Mouse (Mus musculus) heart, postnatal 0 days (tissue): Measurements from ENCODE around the gene Aldh1l1. TPM values are rescaled to one million over a fixed set of nuclear protein-coding genes. Genes with fewer than 3 reads are reported as not detected.

ENCODE experiments used
- ATAC-seq: fragments of 200-750 bp; cut with Nextera tagmentation; 2 replicates; pipeline ENCODE4 v1.8.0; 2017; ENCODE audit warnings: low read depth, moderate number of reproducible peaks, moderate library complexity; ENCODE audit not compliant: insufficient read depth
- DNase-seq: peaks from one replicate; pipeline ENCODE4 v3.0.0-alpha.2; 2016; ENCODE audit warnings: low spot score
- H3K27ac ChIP-seq: fragments of 300-500 bp; sonication (generic); 2 replicates; pipeline ENCODE4 v1.5.1; 2014; ENCODE audit warnings: low read depth, mild to moderate bottlenecking
- H3K27me3 ChIP-seq: fragments of 300-500 bp; sonication (generic); 2 replicates; pipeline ENCODE4 v1.6.1; 2014; ENCODE audit warnings: low read length, mixed read lengths; ENCODE audit not compliant: control insufficient read depth, insufficient read depth
- H3K36me3 ChIP-seq: fragments of 300-500 bp; sonication (generic); replicated peaks from 2 replicates; pipeline ENCODE4 v1.6.1; 2014; ENCODE audit warnings: low read length, mixed read lengths; ENCODE audit not compliant: control insufficient read depth, insufficient read depth
- H3K4me1 ChIP-seq: fragments of 300-500 bp; sonication (generic); 2 replicates; pipeline ENCODE4 v1.6.1; 2014; ENCODE audit warnings: antibody characterized with exemption; ENCODE audit not compliant: control insufficient read depth, insufficient read depth
- H3K4me2 ChIP-seq: fragments of 300-500 bp; sonication (generic); 2 replicates; pipeline ENCODE4 v1.6.1; 2014; ENCODE audit warnings: low read depth, mild to moderate bottlenecking, low read length, moderate library complexity
- H3K4me3 ChIP-seq: fragments of 300-500 bp; sonication (generic); 2 replicates; pipeline ENCODE4 v1.5.1; 2014; ENCODE audit warnings: low read depth, low read length
- H3K9ac ChIP-seq: fragments of 300-500 bp; sonication (generic); replicated peaks from 2 replicates; pipeline ENCODE4 v1.6.1; 2014; ENCODE audit warnings: low read depth, low read length, mixed read lengths
- H3K9me3 ChIP-seq: fragments of 300-500 bp; sonication (generic); replicated peaks from 2 replicates; pipeline ENCODE4 v1.6.1; 2016; ENCODE audit warnings: low read length; ENCODE audit not compliant: control insufficient read depth
- CTCF ChIP-seq: IDR thresholded peaks from 2 replicates; pipeline ENCODE4 v1.5.1; 2016; ENCODE audit warnings: antibody characterized with exemption, control low read depth, low read depth
- EP300 ChIP-seq: IDR thresholded peaks from 2 replicates; pipeline ENCODE4 v1.6.1; 2016; ENCODE audit warnings: antibody characterized with exemption, low read depth
- WGBS: fragments of 180-500 bp; shearing (Covaris S2); extraction: QIAGEN DNeasy Blood & Tissue Kit; methylation state at CpG from one replicate; pipeline ENCODE4 v1.1.7; 2014; 5-methylcytosine and 5-hydroxymethylcytosine counted together
- polyA plus RNA-seq: library from polyadenylated mRNA; unstranded; fragments of >200 nt; fragmentation: Nextera tagmentation; extraction: Ambion mirVana; gene quantifications from 2 replicates; pipeline ENCODE4 v1.2.1, GENCODE M21; 2015
- total RNA-seq: library from RNA; depleted of rRNA; stranded (reverse); fragments of >200 nt; gene quantifications from 2 replicates; pipeline ENCODE4 v1.2.3, GENCODE M21; 2014; ENCODE audit warnings: low replicate concordance; rRNA removed

Gene Aldh1l1
- total RNA-seq (5.9 and 7.7 TPM in 2 replicates), polyA plus RNA-seq (2.3 and 2.8 TPM in 2 replicates)

DNA sequence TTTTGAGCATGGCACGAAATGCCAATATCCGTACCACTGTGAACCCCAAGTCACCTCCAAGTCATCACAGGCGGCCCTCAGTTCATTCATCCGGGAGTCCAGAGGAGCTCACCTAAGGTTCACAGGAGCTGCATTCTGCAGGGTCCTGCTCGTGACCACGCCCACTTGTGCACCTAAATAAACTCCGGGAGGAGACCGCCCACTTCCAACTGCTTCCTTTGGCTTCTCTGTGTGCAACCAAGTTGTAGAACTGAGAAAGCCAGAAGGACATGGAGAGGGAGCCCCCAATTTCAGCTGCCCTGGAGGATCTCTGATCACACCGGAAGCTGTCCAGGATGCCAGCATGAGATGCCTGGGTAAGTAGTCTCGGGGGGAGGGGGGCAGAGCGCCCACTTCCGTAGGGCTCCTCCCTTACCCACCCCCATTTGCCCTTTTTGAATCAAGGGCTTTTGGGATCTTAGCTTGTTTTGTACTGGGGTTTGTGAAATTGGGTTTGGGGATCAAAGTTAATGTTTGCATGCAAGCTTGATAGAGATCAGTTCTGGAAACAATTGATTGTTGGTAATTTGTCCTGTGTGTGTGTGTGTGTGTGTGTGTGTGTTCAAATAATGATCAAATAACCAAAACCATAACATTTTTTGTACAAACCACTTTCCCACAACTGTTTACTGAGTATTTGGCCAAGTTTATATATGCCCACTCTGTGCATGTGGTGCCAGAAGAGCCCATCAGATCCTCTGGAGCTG, at the start of gene Aldh1l1:
Gene Aldh1l1, plus strand, starts transcription at position 252 of the 746 bp plus-strand sequence.
- Histone ChIP-seq H3K4me1 (no peaks in the 10 kb centered on the region), H3K4me2 (no peak within 1 kb of the TSS), H3K9ac (no peak within 1 kb of the TSS), H3K9me3 (no peaks in the 10 kb centered on the region), H3K36me3 (no peaks in the 10 kb centered on the region), H3K27ac (no peak within 1 kb of the TSS), H3K27me3 (no peaks in the 10 kb centered on the region), H3K4me3 (no peak within 1 kb of the TSS)
- TF ChIP-seq CTCF: no peak
- TF ChIP-seq EP300: no peak
- ATAC-seq (no peak), DNase-seq (no peak)
- WGBS: 78% methylated on average over 12 of the region's 12 CpGs

GRCm38 (mm10) chr6:90437041-90437440, 49.2 kb upstream of the Aldh1l1 start:
- no peaks in the 10 kb centered on the region for H3K36me3 ChIP-seq
- TF ChIP-seq CTCF: no peak
- no peak for TF ChIP-seq EP300
- no peak overlapping the region for H3K9ac ChIP-seq
- H3K4me2 ChIP-seq: no peak overlapping the region
- ATAC-seq (no peak), DNase-seq (no peak)
- no peak overlapping the region for H3K4me3 ChIP-seq
- H3K27me3 ChIP-seq: no peaks in the 10 kb centered on the region
- no peaks in the 10 kb centered on the region for H3K9me3 ChIP-seq
- no peaks in the 10 kb centered on the region for H3K4me1 ChIP-seq
- no peak overlapping the region for H3K27ac ChIP-seq
- 86% methylated on average over 3 of the region's 3 CpGs for WGBS

GRCm38 (mm10) chr6:90446883-90447282, 39.3 kb upstream of the Aldh1l1 start:
- no peak overlapping the region for H3K4me3 ChIP-seq
- no peaks in the 10 kb centered on the region for H3K27me3 ChIP-seq
- 45% methylated on average over 4 of the region's 4 CpGs for WGBS
- H3K36me3 ChIP-seq: no peaks in the 10 kb centered on the region
- H3K4me2 ChIP-seq: no peak overlapping the region
- DNase-seq (no peak), ATAC-seq (no peak)
- H3K4me1 ChIP-seq: 0 out of 2 replicates have a peak, but pooled peaks cover 10% of the 10 kb centered on the region
- no peak overlapping the region for H3K27ac ChIP-seq
- H3K9ac ChIP-seq: no peak overlapping the region
- TF ChIP-seq CTCF: no peak
- no peak for TF ChIP-seq EP300
- H3K9me3 ChIP-seq: no peaks in the 10 kb centered on the region

DNA sequence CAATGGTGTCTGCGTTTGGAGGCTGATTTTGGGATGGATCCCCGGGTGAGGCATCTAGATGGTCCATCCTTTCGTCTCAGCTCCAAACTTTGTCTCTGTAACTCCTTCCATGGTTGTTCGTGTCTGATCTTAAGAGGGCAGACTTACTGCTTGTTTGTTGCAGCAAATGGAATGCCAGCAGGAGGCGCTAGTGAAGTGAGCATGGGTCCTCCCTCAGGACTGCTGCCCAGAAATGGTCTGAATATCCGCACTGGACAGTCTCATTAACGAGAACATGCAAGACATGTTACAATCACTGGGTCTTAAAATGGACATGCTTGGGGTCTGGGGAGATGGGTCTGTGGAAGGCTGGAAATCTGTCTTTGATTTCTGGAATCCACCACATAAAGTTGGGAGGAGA, 36.0 kb upstream of the Aldh1l1 start:
- DNase-seq (peak; percentile 76), ATAC-seq (peak; percentile 75)
- no peaks in the 10 kb centered on the region for H3K36me3 ChIP-seq
- no peak overlapping the region for H3K9ac ChIP-seq
- TF ChIP-seq EP300 (no peak), CTCF (peak; percentile 96)
- H3K4me3 ChIP-seq: no peak overlapping the region
- no peaks in the 10 kb centered on the region for H3K27me3 ChIP-seq
- peak overlapping the region; percentile 74 for H3K27ac ChIP-seq
- H3K4me1 ChIP-seq: 0 out of 2 replicates have a peak, but pooled peaks cover 10% of the 10 kb centered on the region
- 12% methylated on average over 7 of the region's 7 CpGs for whole genome bisulfite sequencing
- H3K4me2 ChIP-seq: no peak overlapping the region
- no peaks in the 10 kb centered on the region for H3K9me3 ChIP-seq

DNA sequence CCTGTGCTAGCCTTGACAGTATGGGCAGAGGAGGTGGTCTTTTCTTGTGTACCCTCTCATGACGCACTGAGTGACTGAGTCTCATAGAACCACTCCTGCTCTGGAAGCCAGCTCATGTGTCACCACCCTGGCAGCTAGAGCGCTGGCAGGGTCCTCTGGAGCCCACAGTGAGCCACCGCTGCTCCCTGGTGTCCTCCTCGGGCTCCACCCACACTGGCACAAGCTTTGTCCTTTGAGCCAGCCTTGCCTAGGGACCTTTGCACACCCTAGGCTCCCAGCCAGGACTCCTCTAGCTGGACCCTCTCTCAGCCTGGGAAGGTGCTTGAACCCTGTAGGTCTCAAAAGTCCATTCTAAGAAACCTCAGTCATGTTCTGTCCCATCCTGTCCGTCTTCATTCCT, 35.5 kb upstream of the Aldh1l1 start:
- Histone ChIP-seq H3K36me3 (no peaks in the 10 kb centered on the region), H3K27me3 (no peaks in the 10 kb centered on the region), H3K4me1 (0 out of 2 replicates have a peak, but pooled peaks cover 10% of the 10 kb centered on the region), H3K9me3 (no peaks in the 10 kb centered on the region), H3K9ac (no peak overlapping the region), H3K4me2 (no peak overlapping the region), H3K27ac (peak overlapping the region; percentile 74), H3K4me3 (no peak overlapping the region)
- WGBS: 35% methylated on average over 5 of the region's 5 CpGs
- DNase-seq (peak; percentile 70), ATAC-seq (peak; percentile 94)
- TF ChIP-seq CTCF (no peak), EP300 (no peak; the same call in 1 of the 2 replicates)
